Mouse (Mus musculus) ES-E14 (cell line): ENCODE data around the gene Krtap12-1. TPM values are rescaled to one million over a fixed set of nuclear protein-coding genes. Genes with fewer than 3 reads are reported as not detected.

Experiments
- DNase-seq: peaks from one replicate; pipeline ENCODE4 v3.0.0-alpha.2; 2013; ENCODE audit warnings: low read depth, low spot score
- H3K27ac ChIP-seq: 2 replicates; pipeline ENCODE4 v1.5.1; 2012; ENCODE audit warnings: low read depth, mild to moderate bottlenecking, low read length, moderate library complexity, mixed read lengths; ENCODE audit not compliant: poor library complexity, insufficient read depth, severe bottlenecking
- H3K36me3 ChIP-seq: 2 replicates; pipeline ENCODE4 v1.6.1; 2012; ENCODE audit warnings: mild to moderate bottlenecking, low read length, moderate library complexity, mixed read lengths; ENCODE audit not compliant: control insufficient read depth, poor library complexity, insufficient read depth, severe bottlenecking
- H3K4me1 ChIP-seq, 2 experiments: fragments of 150-350 bp in 1 of 2; sonication (generic) in 1 of 2; 2 replicates each; pipeline ENCODE4 v1.6.1; 2012; ENCODE audit warnings: low read length in 2 of 2, mild to moderate bottlenecking in 1 of 2, mixed read lengths in 1 of 2; ENCODE audit not compliant: control insufficient read depth in 2 of 2, insufficient read depth in 2 of 2, poor library complexity in 1 of 2
- H3K4me3 ChIP-seq, 2 experiments: fragments of 150-350 bp in 1 of 2; sonication (generic) in 1 of 2; 2 replicates each; pipeline ENCODE4 v1.5.1; 2012; ENCODE audit warnings: low read length in 2 of 2, low read depth in 1 of 2, mild to moderate bottlenecking in 1 of 2, mixed read lengths in 1 of 2; ENCODE audit not compliant: insufficient read depth in 1 of 2, poor library complexity in 1 of 2, severe bottlenecking in 1 of 2
- H3K9ac ChIP-seq: 2 replicates; pipeline ENCODE4 v1.6.1; 2012; ENCODE audit warnings: low read depth, mild to moderate bottlenecking, low read length, mixed read lengths; ENCODE audit not compliant: poor library complexity, insufficient read depth, severe bottlenecking
- H3K9me3 ChIP-seq: fragments of 150-350 bp; sonication (generic); 2 replicates; pipeline ENCODE4 v1.6.1; 2012; ENCODE audit warnings: low read depth, mild to moderate bottlenecking, low read length; ENCODE audit not compliant: control insufficient read depth, insufficient read depth
- CHD2 ChIP-seq: IDR thresholded peaks from 2 replicates; pipeline ENCODE4 v1.6.1; 2014; ENCODE audit warnings: mild to moderate bottlenecking, low read depth, low read length, inconsistent platforms
- HCFC1 ChIP-seq: IDR thresholded peaks from 2 replicates; pipeline ENCODE4 v1.6.1; 2012; ENCODE audit warnings: low read length, inconsistent platforms, borderline replicate concordance; ENCODE audit not compliant: insufficient read depth
- MAFK ChIP-seq: IDR thresholded peaks from 2 replicates; pipeline ENCODE4 v1.6.1; 2014; ENCODE audit warnings: mild to moderate bottlenecking, low read depth, low read length, inconsistent platforms; ENCODE audit not compliant: insufficient read depth
- ZC3H11A ChIP-seq: IDR thresholded peaks from 2 replicates; pipeline ENCODE4 v1.6.1; 2012; ENCODE audit warnings: low read depth, mild to moderate bottlenecking, inconsistent platforms, low read length, borderline replicate concordance
- ZNF384 ChIP-seq: IDR thresholded peaks from 2 replicates; pipeline ENCODE4 v1.6.1; 2012; ENCODE audit warnings: low read depth, low read length, inconsistent platforms
- in situ Hi-C, 2 experiments: fragments of 600-800 bp; cut with MboI; formaldehyde crosslinking; loops; one replicate each; pipeline ENCODE4 v1.15.1; 2025; ENCODE audit warnings: low sequenced_read_pairs in 2 of 2, inconsistent platforms in 1 of 2; ENCODE audit not compliant: unreplicated experiment in 2 of 2
- total RNA-seq: library from RNA; depleted of rRNA; stranded (reverse); fragments of 300-350 nt; gene quantifications from 2 replicates; pipeline ENCODE4 v1.2.3, GENCODE M21; 2012

Gene Krtap12-1
- total RNA-seq, 1 experiment = not detected

DNA sequence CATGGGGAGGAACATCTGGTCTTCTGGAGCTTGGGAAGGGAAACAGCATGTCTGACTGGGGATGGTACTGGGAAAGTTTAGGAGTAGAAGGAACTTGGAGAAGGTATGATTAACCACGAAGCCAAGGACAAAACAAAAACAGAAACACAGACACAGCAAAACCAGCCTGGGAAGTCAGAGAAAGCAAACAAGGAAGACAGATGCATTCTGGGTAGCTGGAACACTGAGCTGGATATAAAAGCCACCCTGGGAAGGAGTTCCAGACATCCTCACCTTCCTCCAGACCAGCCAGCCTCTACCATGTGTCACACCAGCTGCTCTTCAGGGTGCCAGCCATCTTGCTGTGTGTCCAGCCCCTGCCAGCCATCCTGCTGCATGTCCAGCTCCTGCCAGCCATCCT, 4.9 kb upstream of the Krtap12-1 start, which contains the start of gene Gm10142:
Gm10142 (plus strand) TSS at position 301 of the 400 bp plus-strand sequence.
- no peak within 1 kb of the TSS; the same call in 1 of the 2 replicates for H3K27ac ChIP-seq
- no peak for DNase-seq
- H3K9ac ChIP-seq = no peak within 1 kb of the TSS
- no peaks in the 10 kb centered on the region for H3K4me1 ChIP-seq
- in situ Hi-C loops = no loop called here
- TF ChIP-seq ZNF384 (no peak), HCFC1 (no peak)
- no peak within 1 kb of the TSS for H3K4me3 ChIP-seq
- H3K9me3 ChIP-seq = no peaks in the 10 kb centered on the region
- no peaks in the 10 kb centered on the region for H3K36me3 ChIP-seq

DNA sequence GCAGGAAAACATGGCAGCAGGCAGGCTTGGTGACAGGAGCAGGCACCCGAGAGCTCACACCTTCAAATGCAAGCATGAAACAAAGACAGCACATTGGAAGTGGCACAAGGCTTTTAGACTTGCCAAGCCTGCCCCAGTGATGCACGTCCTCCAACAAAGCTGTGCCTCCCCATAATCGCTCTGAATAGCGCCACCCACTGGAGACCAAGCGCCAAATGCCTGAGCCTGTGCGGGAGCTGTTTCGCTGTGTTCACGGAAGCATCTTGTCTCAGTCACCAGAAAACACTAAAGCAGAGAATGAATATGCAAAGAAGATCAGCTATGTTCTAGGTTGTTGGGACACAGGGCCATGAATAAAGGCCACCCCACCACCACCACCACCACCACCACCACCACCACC, 4.5 kb downstream of the Krtap12-1 start:
- TF ChIP-seq ZC3H11A = 0 out of 2 replicates have a peak, but pooled peaks have one; percentile 0
- TF ChIP-seq ZNF384 = no peak
- TF ChIP-seq MAFK = no peak
- TF ChIP-seq CHD2 = no peak
- no peak for TF ChIP-seq HCFC1
- in situ Hi-C loops = no loop called here
- no peaks in the 10 kb centered on the region for H3K36me3 ChIP-seq
- no peak overlapping the region for H3K4me3 ChIP-seq
- no peak overlapping the region for H3K27ac ChIP-seq
- no peaks in the 10 kb centered on the region for H3K4me1 ChIP-seq
- H3K9ac ChIP-seq = no peak overlapping the region
- DNase-seq = peak; percentile 33
- H3K9me3 ChIP-seq = no peaks in the 10 kb centered on the region

DNA sequence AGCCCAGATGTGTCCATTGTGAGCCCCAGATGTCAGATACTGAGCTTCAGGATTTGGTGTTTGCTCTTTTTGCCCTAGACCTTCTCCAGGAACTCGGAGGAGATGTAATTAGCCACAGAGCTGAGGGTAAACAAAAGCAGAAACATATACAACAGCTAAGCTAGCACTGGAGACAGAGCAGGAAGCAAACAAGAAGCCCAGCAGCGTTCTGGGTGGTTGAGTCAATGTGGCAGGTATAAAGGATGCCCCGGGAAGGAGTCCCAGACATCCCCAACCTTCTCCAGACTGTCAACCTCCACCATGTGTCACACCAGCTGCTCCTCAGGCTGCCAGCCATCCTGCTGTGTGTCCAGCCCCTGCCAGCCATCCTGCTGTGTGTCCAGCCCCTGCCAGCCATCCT, 5.8 kb downstream of the Krtap12-1 start, which contains the start of gene Gm10100:
Gm10100 (plus strand) TSS at position 301 of the 400 bp plus-strand sequence.
- no peak for TF ChIP-seq ZC3H11A
- no peak for TF ChIP-seq ZNF384
- no peak for TF ChIP-seq CHD2
- no peak for TF ChIP-seq HCFC1
- no peak for TF ChIP-seq MAFK
- Histone ChIP-seq H3K4me3 (no peak within 1 kb of the TSS), H3K36me3 (no peaks in the 10 kb centered on the region), H3K4me1 (no peaks in the 10 kb centered on the region), H3K9ac (no peak within 1 kb of the TSS), H3K27ac (no peak within 1 kb of the TSS), H3K9me3 (no peaks in the 10 kb centered on the region)
- in situ Hi-C loops = no loop called here
- DNase-seq = no peak

DNA sequence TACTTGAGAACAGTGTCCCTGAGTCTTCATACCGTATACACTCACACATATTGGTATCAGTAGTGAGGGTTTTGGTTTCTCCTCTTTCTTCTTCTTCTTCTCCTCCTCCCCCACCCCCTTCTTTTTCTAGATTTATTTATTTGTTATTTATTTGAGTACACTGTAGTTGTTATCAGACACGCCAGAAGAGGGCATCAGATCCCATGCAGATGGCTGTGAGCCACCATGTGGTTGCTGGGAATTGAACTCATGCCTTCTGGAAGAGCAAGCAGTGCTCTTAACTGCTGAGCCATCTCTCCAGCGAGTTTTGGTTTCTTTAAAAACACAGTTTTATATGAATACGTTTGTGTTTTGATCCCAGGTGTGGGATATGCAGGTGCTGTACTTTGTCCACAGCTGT, 7.9 kb downstream of the Krtap12-1 start:
- Histone ChIP-seq H3K4me3 (no peak overlapping the region), H3K27ac (no peak overlapping the region), H3K9ac (no peak overlapping the region), H3K36me3 (no peaks in the 10 kb centered on the region), H3K4me1 (no peaks in the 10 kb centered on the region), H3K9me3 (no peaks in the 10 kb centered on the region)
- in situ Hi-C loops = no loop called here
- TF ChIP-seq ZNF384 (no peak), HCFC1 (no peak), MAFK (no peak), ZC3H11A (no peak), CHD2 (no peak)
- no peak for DNase-seq

DNA sequence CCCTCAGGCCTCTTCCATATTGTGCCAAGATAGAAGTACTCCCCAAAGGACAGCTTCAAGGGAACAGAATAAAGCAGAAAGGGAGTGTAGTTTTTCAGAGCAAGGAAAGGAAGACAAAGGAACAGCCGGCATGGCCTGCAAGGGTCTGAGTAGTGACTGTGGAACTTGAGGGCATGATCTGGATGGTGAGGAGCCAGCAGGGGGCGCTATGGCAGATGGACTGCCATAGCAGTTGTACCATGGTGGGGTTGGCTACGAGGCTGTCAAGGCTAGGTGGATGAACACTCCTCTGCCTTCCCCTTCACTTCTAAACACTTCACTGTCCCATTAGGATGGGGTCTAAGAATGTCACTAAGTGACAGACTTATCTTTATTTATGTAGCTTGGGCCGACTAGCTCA, 8.8 kb downstream of the Krtap12-1 start:
- Histone ChIP-seq H3K27ac (no peak overlapping the region), H3K36me3 (no peaks in the 10 kb centered on the region), H3K4me1 (no peaks in the 10 kb centered on the region), H3K9ac (no peak overlapping the region), H3K4me3 (no peak overlapping the region), H3K9me3 (no peaks in the 10 kb centered on the region)
- DNase-seq = peak; percentile 35
- TF ChIP-seq ZC3H11A = 0 out of 2 replicates have a peak, but pooled peaks have one; percentile 1
- TF ChIP-seq ZNF384 = no peak
- no peak for TF ChIP-seq CHD2
- TF ChIP-seq MAFK = no peak
- no peak for TF ChIP-seq HCFC1
- in situ Hi-C loops = no loop called here
